Mouse (Mus musculus) limb, embryonic 14.5 days (tissue): ENCODE measurements around the gene Kcnh6. TPM values are rescaled to one million over a fixed set of nuclear protein-coding genes. Genes with fewer than 3 reads are reported as not detected.

ENCODE experiments used
- ATAC-seq: fragments of 200-750 bp; cut with Nextera tagmentation; 2 replicates; pipeline ENCODE4 v1.8.0; 2017; ENCODE audit warnings: low read depth, moderate number of reproducible peaks, moderate TSS enrichment; ENCODE audit not compliant: low FRiP score
- DNase-seq: peaks from one replicate; pipeline ENCODE4 v3.0.0-alpha.2; 2015; ENCODE audit warnings: low spot score
- H3K27ac ChIP-seq: fragments of 300-500 bp; sonication (generic); replicated peaks from 2 replicates; pipeline ENCODE4 v1.5.1; 2014; ENCODE audit warnings: low read depth, mild to moderate bottlenecking, low read length, moderate library complexity, mixed read lengths
- H3K27me3 ChIP-seq: fragments of 300-500 bp; sonication (generic); 2 replicates; pipeline ENCODE4 v1.6.1; 2014; ENCODE audit warnings: low read length, mixed read lengths; ENCODE audit not compliant: control insufficient read depth, insufficient read depth
- H3K36me3 ChIP-seq: fragments of 300-500 bp; sonication (generic); 2 replicates; pipeline ENCODE4 v1.6.1; 2014; ENCODE audit warnings: mild to moderate bottlenecking, low read length, moderate library complexity, mixed read lengths; ENCODE audit not compliant: control insufficient read depth, insufficient read depth
- H3K4me1 ChIP-seq: fragments of 300-500 bp; sonication (generic); 2 replicates; pipeline ENCODE4 v1.6.1; 2014; ENCODE audit warnings: antibody characterized with exemption, low read length, mixed read lengths; ENCODE audit not compliant: control insufficient read depth, insufficient read depth
- H3K4me2 ChIP-seq: fragments of 300-500 bp; sonication (generic); replicated peaks from 2 replicates; pipeline ENCODE4 v1.6.1; 2014; ENCODE audit warnings: low read depth, mild to moderate bottlenecking, low read length, moderate library complexity; ENCODE audit not compliant: severe bottlenecking
- H3K4me3 ChIP-seq: fragments of 300-500 bp; sonication (generic); replicated peaks from 2 replicates; pipeline ENCODE4 v1.5.1; 2014; ENCODE audit warnings: low read length
- H3K9ac ChIP-seq: fragments of 300-500 bp; sonication (generic); 2 replicates; pipeline ENCODE4 v1.6.1; 2014; ENCODE audit warnings: mild to moderate bottlenecking, low read depth, low read length, moderate library complexity; ENCODE audit not compliant: severe bottlenecking
- H3K9me3 ChIP-seq: fragments of 300-500 bp; sonication (generic); 2 replicates; pipeline ENCODE4 v1.6.1; 2016; ENCODE audit warnings: low read length; ENCODE audit not compliant: control insufficient read depth
- POLR2A ChIP-seq: fragments of 200-500 bp; IDR thresholded peaks from 2 replicates; pipeline ENCODE4 v1.8.0; 2012; ENCODE audit warnings: inconsistent platforms, mild to moderate bottlenecking, moderate library complexity, borderline replicate concordance; ENCODE audit not compliant: insufficient read depth, insufficient read length; ENCODE audit errors: extremely low read depth
- WGBS: fragments of 180-500 bp; shearing (Covaris S2); extraction: QIAGEN DNeasy Blood & Tissue Kit; methylation state at CpG from one replicate; pipeline ENCODE4 v1.1.7; 2014; 5-methylcytosine and 5-hydroxymethylcytosine counted together
- polyA plus RNA-seq, 2 experiments: library from polyadenylated mRNA; depleted of rRNA in 1 of 2; stranded (reverse) in 1 of 2; unstranded in 1 of 2; fragments of >200 nt; fragmentation: Nextera tagmentation in 1 of 2; extraction: Ambion mirVana in 1 of 2; gene quantifications; 2 replicates each; pipeline versions ENCODE4 v1.2.1 to v1.2.3; 2012 to 2014

Kcnh6 gene
- polyA plus RNA-seq, 2 experiments = 0.20 to 0.32 TPM

GRCm38 (mm10) chr11:106012711-106013110 is 4.8 kb downstream of the Kcnh6 start:
- Histone ChIP-seq H3K9me3 (no peaks in the 10 kb centered on the region), H3K9ac (no peak overlapping the region), H3K4me3 (no peak overlapping the region), H3K27me3 (no peaks in the 10 kb centered on the region; the same call in 1 of the 2 replicates), H3K36me3 (no peaks in the 10 kb centered on the region), H3K27ac (no peak overlapping the region), H3K4me2 (no peak overlapping the region), H3K4me1 (peaks cover 9% of the 10 kb centered on the region)
- WGBS = 46% methylated on average over 7 of the region's 7 CpGs
- DNase-seq (no peak), ATAC-seq (peak; percentile 51; the same call in 1 of the 2 replicates)
- no peak for TF ChIP-seq POLR2A

GRCm38 (mm10) chr11:106013556-106014225 is 5.8 kb downstream of the Kcnh6 start:
- peak; percentile 38 for DNase-seq
- peaks cover 5% of the 10 kb centered on the region; the same call in 1 of the 2 replicates for H3K4me1 ChIP-seq
- H3K27me3 ChIP-seq = no peaks in the 10 kb centered on the region; the same call in 1 of the 2 replicates
- ATAC-seq = no peak
- H3K4me3 ChIP-seq = no peak overlapping the region
- 65% methylated on average over 11 of the region's 11 CpGs for WGBS
- no peak overlapping the region for H3K27ac ChIP-seq
- H3K9me3 ChIP-seq = no peaks in the 10 kb centered on the region
- no peak overlapping the region for H3K9ac ChIP-seq
- no peak overlapping the region for H3K4me2 ChIP-seq
- no peak for TF ChIP-seq POLR2A
- H3K36me3 ChIP-seq = no peaks in the 10 kb centered on the region

- H3K4me1 ChIP-seq = peaks cover 9% of the 10 kb centered on the region
- 77% methylated on average over 5 of the region's 5 CpGs for WGBS
Measured at GRCm38 (mm10) chr11:106016440-106016839, 8.5 kb downstream of the Kcnh6 start.

GRCm38 (mm10) chr11:106020051-106020763 is 12.3 kb downstream of the Kcnh6 start:
- WGBS = 1% methylated on average over 40 of the region's 50 CpGs
- H3K27me3 ChIP-seq = peaks cover 22% of the 10 kb centered on the region; the same call in 1 of the 2 replicates
- H3K4me3 ChIP-seq = peak overlapping the region; percentile 18
- H3K36me3 ChIP-seq = no peaks in the 10 kb centered on the region
- no peak overlapping the region for H3K27ac ChIP-seq
- H3K4me2 ChIP-seq = peak overlapping the region; percentile 38
- peaks cover 3% of the 10 kb centered on the region for H3K4me1 ChIP-seq
- H3K9ac ChIP-seq = no peak overlapping the region
- no peak for ATAC-seq
- DNase-seq = no peak
- no peak for TF ChIP-seq POLR2A
- H3K9me3 ChIP-seq = no peaks in the 10 kb centered on the region

More at GRCm38 (mm10) chr11:106016440-106016839, 8.5 kb downstream of the Kcnh6 start:
- Histone ChIP-seq H3K4me2 (no peak overlapping the region), H3K36me3 (no peaks in the 10 kb centered on the region), H3K9ac (no peak overlapping the region), H3K4me3 (no peak overlapping the region), H3K27ac (no peak overlapping the region), H3K9me3 (no peaks in the 10 kb centered on the region), H3K27me3 (peaks cover 22% of the 10 kb centered on the region; the same call in 1 of the 2 replicates)
- no peak for TF ChIP-seq POLR2A
- ATAC-seq = no peak
- no peak for DNase-seq

- 87% methylated on average over 3 of the region's 3 CpGs for WGBS
- H3K4me3 ChIP-seq = no peak overlapping the region
- no peak for DNase-seq
- ATAC-seq = no peak
- H3K4me2 ChIP-seq = no peak overlapping the region
- no peaks in the 10 kb centered on the region for H3K9me3 ChIP-seq
- 0 out of 2 replicates have a peak, but pooled peaks cover 4% of the 10 kb centered on the region for H3K36me3 ChIP-seq
- no peak for TF ChIP-seq POLR2A
- H3K27me3 ChIP-seq = peaks cover 5% of the 10 kb centered on the region; the same call in 1 of the 2 replicates
- no peaks in the 10 kb centered on the region for H3K4me1 ChIP-seq
- no peak overlapping the region for H3K9ac ChIP-seq
- no peak overlapping the region for H3K27ac ChIP-seq
Measured at GRCm38 (mm10) chr11:106025774-106026173, 17.9 kb downstream of the Kcnh6 start.
